16 mouse cellular contexts compared by ENCODE assay signal in genomic region chr14:17989182-17989581, GRCm38 (mm10).
"Had no signal": no experiment of that assay in that cellular context is flagged by ENCODE, and none has a peak within 500 bp of the region (broad histone marks: within the 10 kb centered on the region; RNA-seq: fewer than 3 reads in every experiment).

No protein-coding gene starts in this region.

- H3K9me3 ChIP-seq: kidney, embryonic 15.5 days; limb, embryonic 13.5 days; megakaryocyte, embryonic 14.5 days; midbrain, embryonic 15.5 days; neural tube, embryonic 12.5 days had no signal

- H3K4me3 ChIP-seq: kidney, embryonic 15.5 days; limb, embryonic 13.5 days; megakaryocyte, embryonic 14.5 days; midbrain, embryonic 15.5 days; neural tube, embryonic 12.5 days had no signal

- H3K27me3 ChIP-seq: kidney, embryonic 15.5 days; limb, embryonic 13.5 days; megakaryocyte, embryonic 14.5 days; midbrain, embryonic 15.5 days; neural tube, embryonic 12.5 days had no signal

- H3K4me1 ChIP-seq: kidney, embryonic 15.5 days; limb, embryonic 13.5 days; midbrain, embryonic 15.5 days; neural tube, embryonic 12.5 days had no signal

- H3K9ac ChIP-seq: kidney, embryonic 15.5 days; limb, embryonic 13.5 days; liver, embryonic 14.5 days; midbrain, embryonic 15.5 days; neural tube, embryonic 12.5 days had no signal

- H3K36me3 ChIP-seq: kidney, embryonic 15.5 days; limb, embryonic 13.5 days; midbrain, embryonic 15.5 days; neural tube, embryonic 12.5 days had no signal

- H3K4me2 ChIP-seq: kidney, embryonic 15.5 days; limb, embryonic 13.5 days; midbrain, embryonic 11.5 days; midbrain, embryonic 15.5 days; neural tube, embryonic 12.5 days had no signal

- H3K27ac ChIP-seq: kidney, embryonic 15.5 days; limb, embryonic 13.5 days; liver, embryonic 14.5 days; macrophage; midbrain, embryonic 15.5 days; neural tube, embryonic 12.5 days had no signal

- DNase-seq: kidney, adult 2 months; kidney, postnatal 36 days; left cerebral cortex, postnatal 4 days; retina, postnatal 1 day; right cerebral cortex, postnatal 4 days; spleen, adult 18-20 months; thymus, adult 18-20 months; thymus, postnatal 14 days had no signal
